Mouse (Mus musculus) testis, postnatal 10 days (tissue): ENCODE data around the gene Fam178b.
"Not testable (repeated sequence)": the region's sequence is repeated elsewhere in the genome, so short reads cannot be mapped to it uniquely, and the experiment has no call there.

Experiments
- DNase-seq: peaks from one replicate; pipeline ENCODE4 v3.0.0; 2021; ENCODE audit warnings: low spot score

The Fam178b gene

DNA sequence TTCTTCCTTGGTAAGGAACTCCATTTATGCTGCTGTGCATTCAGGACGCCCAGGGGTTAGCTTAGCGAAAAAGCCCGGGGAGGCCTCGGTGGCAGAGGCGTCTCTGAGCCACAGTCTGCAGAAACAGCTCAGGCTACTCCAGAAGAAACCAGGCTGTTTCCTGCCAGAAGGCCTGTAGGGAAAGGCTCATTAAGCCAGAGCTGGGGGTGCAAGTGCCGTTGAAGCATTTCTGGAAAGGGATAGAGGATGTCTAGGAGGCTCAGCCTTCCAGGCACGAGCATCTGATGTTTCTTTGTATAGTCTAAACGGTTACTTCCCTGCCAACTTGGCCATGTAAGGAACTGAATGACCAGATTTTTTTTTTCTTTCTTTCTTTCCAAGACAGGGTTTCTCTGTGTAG, 54.4 kb downstream of the Fam178b start:
- no peak for DNase-seq

GRCm38 (mm10) chr1:36625442-36625841, 57.5 kb downstream of the Fam178b start:
- DNase-seq: no peak

DNA sequence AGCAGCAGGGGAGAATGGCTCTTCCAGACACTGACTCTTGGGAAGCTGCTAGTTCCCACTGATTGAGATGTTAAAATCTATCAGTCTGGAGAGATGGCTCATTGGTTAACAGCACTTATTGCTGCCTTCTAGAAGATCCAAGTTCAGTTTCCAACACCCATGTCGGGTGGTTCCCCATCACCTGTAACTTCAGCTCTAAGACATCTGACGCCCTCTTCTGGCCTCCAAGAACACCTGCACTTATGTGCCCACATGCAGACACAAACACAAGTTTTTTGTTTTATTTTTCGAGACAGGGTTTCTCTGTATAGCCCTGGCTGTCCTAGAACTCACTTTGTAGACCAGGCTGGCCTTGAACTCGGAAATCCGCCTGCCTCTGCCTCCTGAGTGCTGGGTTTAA, 67.0 kb downstream of the Fam178b start:
- not testable (repeated sequence) for DNase-seq

GRCm38 (mm10) chr1:36615188-36615587, 67.8 kb downstream of the Fam178b start:
- DNase-seq: no peak

GRCm38 (mm10) chr1:36614584-36614983, 68.4 kb downstream of the Fam178b start:
- DNase-seq: no peak

DNA sequence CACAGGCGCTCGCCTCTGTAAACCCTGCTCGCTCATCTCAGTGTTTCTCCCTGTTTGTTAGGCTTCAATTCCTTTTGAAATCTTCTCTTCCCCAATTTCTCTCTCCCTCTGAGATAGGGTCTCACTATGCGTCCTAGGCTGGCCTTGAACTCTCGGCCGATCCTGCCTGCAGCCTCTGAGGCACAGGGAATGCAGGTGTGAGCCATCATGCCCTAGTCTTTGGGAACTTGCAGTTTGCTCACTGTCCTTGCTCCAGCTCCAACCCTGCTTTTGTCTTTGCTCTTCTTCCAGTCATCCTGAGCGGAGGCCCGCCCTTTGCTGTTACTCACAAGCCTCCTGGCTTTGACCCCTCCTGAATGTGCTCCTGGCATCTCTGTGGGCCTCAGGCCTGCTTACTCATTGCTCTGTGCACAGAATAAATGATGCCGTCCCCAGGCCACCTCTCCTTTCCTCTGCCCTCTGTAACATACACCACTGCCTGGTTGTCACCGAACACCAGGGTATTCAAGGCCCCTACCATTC, 69.5 kb downstream of the Fam178b start:
- no peak for DNase-seq

- no peak for DNase-seq
Measured at GRCm38 (mm10) chr1:36612362-36612761, 70.6 kb downstream of the Fam178b start.

DNA sequence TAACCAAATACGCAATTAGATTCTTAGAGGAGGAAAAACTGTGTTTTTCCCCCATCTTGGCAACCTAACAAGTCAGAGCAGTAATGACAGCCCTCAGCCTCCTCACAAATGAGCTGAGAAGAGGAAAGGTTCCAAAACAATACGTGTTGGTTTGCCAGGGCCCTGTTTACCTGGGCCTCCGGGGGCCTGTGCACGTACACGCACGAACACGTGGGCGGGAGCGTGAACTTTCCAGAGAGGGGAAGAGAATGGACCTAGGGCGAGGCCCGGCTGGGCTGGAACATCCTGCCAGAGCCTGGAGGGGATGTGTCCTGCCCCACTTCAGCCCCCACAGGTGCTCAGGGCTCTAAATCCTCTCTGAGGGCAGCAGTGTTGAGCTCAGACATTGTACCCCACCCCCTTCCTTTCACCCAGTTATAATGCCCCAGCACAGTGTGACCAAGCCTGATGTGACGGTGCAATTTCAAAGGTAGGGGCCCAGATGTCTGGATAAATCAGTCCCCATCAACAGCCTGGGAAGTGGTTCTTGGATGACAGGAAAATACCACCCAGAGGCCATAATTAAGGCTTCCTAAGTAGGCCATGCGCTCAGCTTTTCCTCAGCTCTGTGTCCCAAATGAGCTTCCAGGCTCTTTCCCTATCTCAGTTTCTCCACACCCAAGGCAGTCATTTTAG, 71.4 kb downstream of the Fam178b start:
- DNase-seq: no peak

DNA sequence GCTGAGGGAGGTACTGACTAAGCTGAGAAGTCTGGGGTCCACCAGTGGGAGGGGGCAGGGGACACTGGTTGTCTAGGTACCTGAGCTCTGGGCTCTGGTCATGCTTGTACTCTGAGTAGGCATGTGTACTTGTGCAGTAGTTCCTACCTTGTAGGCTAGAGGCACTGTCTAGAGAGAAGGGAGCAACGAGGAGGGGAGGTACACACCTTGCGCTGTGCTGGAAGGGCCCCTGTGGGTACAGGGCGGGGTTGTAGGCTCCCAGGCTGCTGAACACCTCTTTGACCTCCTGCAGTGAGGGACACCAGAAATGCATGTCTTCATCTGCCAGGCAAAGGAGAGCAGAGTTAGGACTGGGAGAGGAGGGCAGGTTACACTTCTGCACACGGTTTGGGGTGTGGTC, 74.8 kb downstream of the Fam178b start:
- DNase-seq: no peak

- no peak for DNase-seq
Measured at GRCm38 (mm10) chr1:36606951-36607350, 76.0 kb downstream of the Fam178b start.

- DNase-seq: no peak
Measured at GRCm38 (mm10) chr1:36604254-36605156, 78.5 kb downstream of the Fam178b start.

DNA sequence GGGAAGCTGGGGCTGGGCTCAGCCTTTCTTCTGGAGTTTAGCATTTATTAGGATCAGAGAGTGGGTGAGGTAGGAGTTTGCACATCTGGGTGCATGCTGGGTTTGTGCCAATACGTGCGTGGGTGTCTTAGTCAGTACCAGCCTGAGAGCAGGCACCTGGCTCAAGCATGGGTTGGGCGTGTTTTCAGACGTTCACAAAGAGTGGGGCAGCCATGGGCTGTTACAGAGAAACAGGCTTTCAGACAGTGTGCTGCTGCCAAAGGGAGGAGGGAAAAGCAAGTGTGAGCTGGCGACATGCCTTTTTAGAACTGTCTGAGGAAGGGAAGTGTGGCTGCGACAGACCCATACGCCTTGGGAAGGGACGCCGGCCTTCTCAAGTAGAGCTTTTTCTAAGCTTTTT, 79.6 kb downstream of the Fam178b start:
- peak; percentile 74 for DNase-seq

- DNase-seq: no peak
Measured at GRCm38 (mm10) chr1:36602271-36602670, 80.7 kb downstream of the Fam178b start.

DNA sequence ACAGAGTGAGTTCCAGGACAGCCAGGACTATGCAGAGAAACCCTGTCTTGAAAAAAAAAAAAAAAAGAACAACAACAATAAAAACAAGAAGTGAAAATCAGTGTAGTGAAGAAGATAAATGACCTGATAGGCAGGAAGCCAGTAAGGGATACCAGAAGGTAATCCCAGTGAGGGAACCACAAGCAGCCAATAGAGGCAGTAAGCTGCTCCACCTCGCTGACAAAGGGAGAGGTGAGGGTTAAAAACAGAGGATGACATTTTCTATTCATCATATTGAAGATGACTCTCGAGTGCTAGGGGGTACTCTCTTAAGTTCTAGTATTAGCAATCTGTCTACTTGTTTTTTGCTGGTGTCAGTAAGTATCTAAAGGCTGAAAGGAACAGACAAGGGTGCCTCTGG, 84.6 kb downstream of the Fam178b start:
- DNase-seq: no peak

GRCm38 (mm10) chr1:36596114-36596513, 86.9 kb downstream of the Fam178b start:
- DNase-seq: no peak

DNA sequence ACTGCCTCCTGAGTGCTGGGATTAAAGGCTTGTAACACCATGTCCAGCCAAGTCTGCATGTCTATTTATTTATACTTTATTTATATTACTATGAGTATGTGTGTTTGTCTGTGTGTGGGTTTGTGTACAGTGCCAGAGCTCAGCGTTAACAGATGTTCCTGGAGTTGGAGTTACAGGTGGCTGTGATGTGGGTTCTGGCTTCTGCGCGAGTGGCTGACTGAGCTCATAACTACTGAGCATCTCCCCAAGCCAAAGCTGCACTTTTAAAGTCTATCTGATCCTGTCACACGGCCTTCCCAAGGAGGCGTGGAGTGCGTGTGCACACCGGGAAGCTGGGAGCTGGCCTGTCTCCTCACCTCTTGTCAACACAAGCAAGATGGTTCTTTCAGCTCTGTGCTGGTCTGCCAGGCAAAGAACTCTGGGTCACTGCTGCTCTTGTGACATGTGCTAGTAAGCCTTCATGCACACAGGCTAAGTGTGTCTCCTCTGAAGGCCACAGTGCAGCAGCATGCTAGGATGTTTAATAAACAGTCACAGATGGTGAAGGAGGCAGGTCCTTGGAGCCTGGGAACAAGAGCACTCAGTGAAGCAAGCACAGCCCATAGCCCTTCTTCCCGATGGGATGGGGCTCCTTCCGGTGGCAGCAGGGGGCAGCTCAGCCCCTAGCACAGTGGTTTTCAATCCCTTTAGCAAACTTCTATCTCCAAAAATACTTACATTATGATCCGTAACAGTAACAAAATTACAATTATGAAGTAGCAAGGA, 87.6 kb downstream of the Fam178b start:
- DNase-seq: no peak

GRCm38 (mm10) chr1:36593099-36593498, 89.9 kb downstream of the Fam178b start:
- DNase-seq: no peak

GRCm38 (mm10) chr1:36591408-36591807, 91.6 kb downstream of the Fam178b start:
- no peak for DNase-seq

DNA sequence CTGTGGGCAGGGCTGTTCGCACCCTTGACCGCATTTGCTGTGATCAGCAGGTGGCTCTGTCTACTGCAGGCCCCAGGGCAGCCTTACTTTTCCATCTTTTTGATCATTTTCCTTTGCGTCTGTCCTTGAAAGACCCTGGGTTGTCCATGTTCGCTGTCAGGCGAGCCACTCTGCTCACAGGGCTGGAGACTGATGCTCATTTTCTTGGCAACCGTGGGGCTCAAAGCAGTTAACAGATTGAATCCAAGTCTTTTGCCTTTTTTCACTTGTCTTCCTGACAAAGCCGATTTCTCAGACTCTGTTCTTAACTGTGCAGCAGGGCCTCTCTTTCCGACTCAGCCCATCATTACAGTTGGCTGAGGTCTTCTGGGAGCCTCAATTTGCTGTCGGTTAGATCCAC, 92.3 kb downstream of the Fam178b start:
- no peak for DNase-seq

DNA sequence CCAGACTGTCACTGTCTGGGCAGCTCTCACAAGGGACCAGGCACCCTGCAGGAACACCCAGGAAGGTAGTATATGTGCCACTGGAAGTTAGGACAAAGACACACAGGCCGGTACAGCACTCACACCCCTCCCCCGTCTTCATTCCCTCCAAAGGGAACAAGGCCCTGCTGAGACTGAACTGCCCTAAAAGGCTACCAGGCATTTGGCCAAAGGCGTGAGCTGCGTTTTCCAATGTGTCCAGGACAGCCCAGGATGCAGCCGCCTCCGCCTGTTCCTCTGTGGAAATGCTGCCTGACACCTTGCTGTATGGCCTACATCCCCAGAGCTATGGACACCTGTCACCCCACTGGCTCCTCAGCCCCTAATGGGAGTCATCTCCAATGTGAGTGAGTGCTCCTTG, 93.5 kb downstream of the Fam178b start:
- peak; percentile 78 for DNase-seq

- DNase-seq: peak; percentile 65
Measured at GRCm38 (mm10) chr1:36588476-36589450, 94.2 kb downstream of the Fam178b start.
